Mouse (Mus musculus) CH12F3 (cell line): ENCODE results near the gene Naxd.
"Not testable (repeated sequence)": the region's sequence is repeated elsewhere in the genome, so short reads cannot be mapped to it uniquely, and the experiment has no call there.

Experiments
- in situ Hi-C: fragments of 300-500 bp; cut with MboI; formaldehyde crosslinking; loops from 2 replicates; pipeline ENCODE4 v1.14.3; 2020; ENCODE audit warnings: low sequenced_read_pairs

The Naxd gene

DNA sequence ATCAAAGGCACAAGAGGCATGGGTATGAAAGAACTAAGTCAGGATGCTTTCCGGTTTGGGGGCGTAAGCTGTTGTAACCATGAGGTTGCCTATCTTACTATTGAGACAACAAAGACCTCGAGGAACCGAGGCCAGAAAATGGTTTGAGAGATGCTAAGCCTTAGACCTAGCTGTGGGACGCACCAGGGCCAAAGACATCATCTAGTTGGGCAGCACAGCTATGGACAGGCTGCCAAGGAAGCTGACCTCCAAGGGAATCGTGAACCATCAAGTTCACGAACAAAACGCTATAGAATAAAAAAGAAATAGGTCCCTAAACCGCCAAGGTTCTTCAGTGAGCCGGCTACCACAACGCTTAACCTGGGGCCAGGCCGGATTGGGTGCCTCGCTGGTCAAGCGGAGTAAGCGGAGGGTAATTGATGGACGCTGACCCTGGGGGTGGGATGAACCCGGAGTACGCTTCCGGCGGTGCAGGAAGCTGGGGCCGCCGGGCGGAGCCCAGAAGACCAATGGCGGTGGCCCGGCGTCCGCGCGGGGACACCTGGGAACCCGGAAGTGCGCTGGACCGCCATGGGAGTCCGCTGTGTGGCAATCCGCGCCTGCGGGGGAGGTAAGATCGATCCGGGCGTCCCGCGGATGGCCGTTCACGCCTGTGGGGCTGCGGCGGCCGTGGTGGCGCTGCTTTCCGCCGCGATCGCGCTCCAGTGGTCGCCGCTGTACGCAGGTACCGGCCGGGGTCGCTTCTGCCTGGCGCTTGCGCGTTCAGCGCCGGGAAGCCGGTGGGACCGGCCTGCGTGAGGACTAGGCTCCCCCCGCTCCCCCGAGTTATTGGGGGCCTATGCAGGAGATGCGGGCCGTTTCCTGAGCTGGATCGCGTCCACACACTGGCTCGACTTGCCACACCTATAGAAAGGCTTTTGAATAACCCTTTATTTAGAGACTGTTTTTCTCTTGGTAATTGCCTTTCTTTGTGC, at the start of gene Naxd:
Naxd (plus strand) TSS at position 490 of the 974 bp plus-strand sequence.
- in situ Hi-C loops: no loop called here

DNA sequence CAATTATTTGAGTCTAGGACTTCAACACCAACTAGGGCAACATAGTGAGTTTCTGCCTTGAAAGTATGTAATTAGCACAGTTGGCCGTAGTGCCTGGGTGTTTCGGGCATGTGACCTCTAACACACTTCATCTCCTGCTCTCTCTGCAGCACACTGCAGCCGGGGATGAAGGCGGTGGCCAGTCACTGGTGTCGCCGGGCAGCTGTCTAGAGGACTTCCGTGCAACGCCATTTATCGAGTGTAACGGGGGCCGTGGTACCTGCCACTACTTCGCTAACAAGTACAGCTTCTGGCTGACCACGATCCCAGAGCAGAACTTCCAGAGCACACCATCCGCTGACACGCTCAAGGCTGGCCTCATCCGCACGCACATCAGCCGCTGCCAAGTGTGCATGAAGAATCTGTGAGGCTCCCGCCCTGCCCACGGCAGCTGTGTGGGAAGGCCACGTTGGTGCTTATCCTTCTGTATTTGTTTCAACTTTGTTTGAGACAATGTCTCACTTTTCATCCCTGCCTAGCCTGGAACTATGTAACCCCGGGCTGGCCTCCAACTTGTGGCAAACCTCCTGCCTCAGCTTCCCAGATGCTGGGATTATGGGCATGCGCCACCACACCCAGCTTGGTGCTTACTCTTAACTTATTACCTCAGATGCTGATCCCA, 49.3 kb upstream of the Naxd start:
- in situ Hi-C loops: no loop called here

DNA sequence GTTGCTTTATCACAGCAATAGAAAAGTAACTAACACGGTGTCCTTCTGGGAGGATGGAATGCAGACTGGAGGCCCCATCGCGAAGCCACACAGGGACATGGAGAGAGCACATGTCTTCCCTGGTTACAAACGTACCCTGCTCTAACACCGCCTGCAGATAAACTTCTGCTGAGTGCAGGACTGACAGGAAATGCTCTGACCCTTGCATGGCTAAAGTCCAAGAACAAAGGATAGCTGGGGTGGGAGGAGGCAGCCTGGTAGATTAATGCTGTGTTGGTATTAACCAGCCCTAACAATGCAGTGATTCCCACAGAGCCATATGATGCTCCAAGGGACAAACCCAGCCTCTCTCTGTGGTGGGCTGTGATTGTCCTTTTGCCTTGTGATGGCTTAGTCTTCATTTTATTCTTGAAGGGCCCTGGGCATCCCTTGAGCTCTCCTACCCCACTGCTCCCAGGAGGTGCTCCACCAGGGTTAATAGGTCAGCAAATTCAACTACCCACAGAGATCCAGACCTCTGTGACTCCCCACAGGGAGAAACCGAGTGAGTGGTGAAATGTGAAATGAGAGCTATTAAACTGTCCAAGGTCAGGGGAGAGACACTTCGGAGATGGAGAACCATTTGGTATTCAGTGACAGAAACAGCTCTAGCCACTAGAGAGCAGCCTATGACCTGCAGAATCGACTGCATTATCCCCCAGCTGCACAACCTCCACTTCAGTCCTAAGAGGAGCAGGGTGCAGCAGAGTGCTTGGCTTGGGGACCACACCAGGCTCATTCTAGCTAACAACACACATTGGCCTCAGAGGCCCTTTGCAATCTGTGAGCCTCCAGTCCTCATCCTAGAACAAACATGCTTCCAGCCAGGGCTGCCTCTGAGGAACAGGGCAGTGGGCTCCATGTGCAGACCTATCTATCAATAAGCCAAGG, 46.9 kb upstream of the Naxd start:
- in situ Hi-C loops: no loop called here

DNA sequence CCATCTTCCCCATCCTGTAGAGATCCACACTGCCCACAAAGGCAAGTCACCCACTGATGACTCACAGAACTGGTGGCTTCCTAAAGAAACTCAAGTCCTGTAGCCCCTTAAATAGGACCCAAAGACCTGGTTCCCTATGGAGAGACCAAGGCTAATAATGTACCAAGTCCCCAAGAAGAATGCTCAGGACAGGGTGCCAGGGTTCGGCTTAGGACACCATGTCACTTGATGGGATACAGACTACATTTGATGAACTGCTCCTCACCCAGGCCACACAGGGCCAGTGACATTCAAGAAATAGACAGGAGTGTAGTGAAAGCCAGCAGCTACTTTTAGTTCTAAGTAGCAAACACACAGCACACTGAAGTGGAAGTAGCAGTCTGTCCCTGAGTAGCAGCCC, 45.2 kb upstream of the Naxd start:
- in situ Hi-C loops: no loop called here

DNA sequence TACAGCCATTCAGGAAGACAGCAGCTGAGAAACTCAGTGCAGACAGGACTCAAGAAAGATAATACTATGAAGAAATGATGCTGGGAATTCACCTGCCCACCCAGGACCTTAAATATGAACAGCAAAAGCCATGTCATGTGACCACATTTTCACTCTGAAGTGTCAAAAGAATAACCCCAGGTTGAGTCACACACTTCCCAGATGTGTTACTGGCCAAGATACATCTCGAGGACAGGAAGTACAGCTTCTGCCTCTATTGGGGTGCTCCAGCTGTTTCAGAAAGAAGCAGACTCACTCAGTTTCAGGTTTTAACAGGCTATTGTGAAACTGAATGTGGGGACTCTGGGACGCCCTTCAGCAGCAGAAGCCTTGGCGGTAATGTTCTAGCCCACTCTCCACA, 44.7 kb upstream of the Naxd start:
- in situ Hi-C loops: no loop called here

DNA sequence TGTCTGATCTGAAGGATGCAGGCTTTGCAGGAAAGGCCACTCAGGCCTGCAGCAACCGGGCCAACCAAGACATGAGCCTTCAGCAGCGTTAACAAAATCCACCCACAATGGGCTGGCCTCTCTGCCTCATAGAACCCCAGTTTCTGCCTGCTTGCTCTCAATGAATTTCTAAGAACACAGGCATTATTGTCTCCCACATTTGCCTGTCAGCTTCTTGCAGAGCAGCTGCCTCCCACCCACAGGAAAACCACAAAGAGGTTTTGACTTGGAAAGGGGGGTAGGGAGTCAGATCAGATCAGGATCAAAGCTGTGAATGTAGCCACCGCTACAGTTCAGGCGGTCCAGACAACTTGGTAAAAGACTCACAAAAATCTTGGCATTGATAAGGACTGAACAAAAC, 44.3 kb upstream of the Naxd start:
- in situ Hi-C loops: no loop called here

DNA sequence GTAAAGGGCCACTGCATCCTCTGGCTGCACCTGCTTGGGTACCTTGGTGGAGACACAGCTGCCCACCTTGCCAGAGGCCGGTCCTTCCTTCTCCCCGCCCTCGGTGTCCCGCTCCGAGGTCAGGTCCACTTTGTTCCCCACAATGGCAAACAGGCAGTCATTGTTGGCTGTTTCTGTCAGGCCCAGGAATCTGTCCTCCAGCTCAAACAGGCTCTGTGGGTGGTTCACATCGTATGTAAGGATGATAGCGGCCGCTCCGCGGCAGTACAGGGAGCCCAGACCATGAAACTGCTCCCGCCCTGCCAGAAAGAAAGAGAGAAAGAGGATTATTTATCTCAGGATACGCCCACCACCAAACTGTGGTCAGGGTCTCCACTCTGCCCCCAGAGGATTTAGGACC, 43.1 kb upstream of the Naxd start:
- in situ Hi-C loops: no loop called here

DNA sequence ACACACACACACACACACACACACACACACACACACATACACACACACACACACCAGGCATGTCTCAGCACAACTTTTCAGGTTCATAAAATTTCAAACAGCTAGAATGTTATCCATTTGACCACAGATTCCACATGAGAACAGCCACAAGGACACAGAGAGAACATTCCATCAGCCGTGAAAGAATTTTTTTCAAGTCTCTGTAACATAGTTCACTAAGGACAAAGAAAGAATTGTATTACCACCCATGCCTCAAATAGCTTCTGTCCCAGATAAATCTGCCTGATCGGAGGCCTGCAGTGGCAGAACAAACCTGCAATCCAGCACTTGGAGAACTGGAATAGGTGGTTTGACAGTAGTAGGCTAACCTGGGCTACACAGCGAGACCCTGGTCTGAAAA, 40.0 kb upstream of the Naxd start:
- in situ Hi-C loops: no loop called here

DNA sequence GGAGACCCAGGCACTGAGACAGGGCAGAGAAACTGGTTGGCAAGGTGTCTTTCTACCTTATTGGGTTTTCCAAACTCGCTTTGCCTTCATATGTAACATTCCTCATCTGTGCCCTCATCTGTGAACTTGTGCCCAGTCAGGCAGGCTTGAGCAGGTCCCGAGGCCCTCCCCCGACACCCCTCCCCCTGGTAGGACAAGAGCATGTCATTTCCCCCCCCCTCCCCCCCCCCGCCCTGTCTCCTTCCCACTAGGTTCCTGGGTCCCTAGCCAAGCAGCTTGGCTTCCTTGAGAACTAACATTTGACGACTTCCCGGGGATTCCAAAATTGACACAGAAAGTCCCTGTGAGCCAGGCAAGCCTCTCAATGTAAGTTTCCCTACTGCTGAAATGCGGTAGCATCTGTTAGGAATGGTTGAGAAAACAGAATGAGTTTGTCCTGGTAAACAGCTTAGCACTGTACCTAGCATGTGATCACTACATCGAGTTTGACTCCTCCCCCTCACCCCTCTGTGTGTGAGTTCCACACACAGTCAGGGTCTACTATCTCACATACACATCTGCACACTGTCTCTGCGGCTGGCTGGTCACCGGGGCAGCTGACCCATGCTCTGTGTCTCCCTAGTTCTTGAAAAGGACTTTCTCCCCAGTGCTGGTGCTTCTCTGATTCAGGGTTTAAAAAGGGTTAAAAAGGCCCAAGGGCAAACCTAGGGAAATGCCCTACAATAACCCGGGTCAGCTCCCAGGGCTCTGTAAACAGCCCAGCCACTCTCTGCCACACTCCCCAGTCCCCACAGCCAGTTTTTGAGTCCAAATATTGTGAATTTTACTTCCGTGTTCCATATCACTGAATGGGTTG, 39.1 kb upstream of the Naxd start:
- in situ Hi-C loops: no loop called here

DNA sequence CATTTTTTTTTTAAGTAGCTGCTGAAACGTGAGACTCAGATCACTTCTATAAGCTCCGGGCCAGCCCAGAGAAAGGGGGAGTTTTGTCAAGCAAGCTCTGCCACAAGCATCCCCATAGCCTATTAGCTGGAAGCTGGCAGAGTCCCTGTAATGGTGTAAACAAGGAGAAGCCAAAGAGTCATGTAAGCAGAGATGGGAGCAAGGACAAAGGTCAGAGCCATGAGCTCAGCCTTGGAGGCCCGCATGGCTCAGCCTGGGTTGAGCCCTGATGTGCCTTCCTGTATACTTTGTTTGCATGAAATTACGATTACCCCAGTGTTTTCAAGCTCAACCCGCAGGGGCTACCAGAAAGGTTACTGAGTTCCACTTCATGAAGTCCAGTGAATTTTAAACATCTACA, 38.3 kb upstream of the Naxd start:
- in situ Hi-C loops: no loop called here

DNA sequence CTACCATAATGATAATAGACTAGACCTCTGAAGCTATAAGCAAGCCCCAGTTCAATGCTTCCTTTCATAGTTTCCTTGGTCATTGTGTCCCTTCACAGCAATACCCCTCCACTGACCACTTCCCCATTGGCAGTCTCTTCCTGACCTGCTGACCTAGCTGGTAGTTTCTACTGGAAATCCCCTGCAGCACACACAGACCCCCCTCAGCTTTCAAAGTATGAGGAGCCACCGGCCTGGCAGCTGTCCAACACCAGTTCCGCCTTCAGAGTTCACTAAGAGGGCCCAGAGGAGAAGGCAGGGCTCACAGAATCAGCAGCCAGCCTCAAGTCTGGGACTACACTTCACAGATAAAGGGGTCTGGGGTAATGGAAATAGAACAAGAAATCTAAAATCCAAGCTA, 36.4 kb upstream of the Naxd start:
- in situ Hi-C loops: no loop called here

DNA sequence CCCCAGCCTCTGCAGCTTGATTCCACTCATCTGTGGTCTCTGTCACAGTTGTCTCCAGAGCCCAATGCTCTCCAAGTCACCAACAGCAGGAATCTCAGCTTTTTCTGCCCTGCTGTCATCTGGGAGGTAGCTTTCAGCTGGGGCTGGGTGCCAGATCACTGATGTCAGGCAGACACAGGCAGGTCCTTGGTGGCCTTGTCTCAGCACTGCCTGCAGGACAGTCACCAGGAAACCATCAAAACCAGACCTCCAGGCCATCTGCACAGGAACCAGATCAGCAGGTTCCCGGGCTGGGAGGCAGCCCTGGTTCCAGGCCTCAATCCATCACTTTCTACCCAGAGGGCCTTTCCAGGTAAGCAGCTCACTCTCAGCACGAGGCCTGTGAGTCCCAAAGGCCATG, 35.5 kb upstream of the Naxd start:
- in situ Hi-C loops: no loop called here

DNA sequence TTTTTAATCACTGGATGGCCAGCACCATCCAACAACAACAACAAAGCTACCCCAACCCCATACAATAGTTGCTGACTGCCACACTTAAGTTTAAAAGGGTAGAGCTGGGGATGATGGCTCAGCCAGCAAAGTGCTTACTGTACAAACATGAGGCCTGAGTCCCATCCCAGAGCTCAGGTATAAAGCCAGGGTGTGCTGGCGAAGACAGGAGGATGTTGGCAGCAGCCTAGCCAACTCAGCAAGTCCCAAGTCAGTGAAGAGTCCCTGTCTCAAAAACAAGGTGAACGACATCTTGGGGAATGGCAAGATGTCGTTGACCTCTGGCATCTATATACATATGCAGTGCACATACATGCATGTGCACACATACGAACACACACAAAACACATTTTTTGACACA, 34.7 kb upstream of the Naxd start:
- in situ Hi-C loops: no loop called here

DNA sequence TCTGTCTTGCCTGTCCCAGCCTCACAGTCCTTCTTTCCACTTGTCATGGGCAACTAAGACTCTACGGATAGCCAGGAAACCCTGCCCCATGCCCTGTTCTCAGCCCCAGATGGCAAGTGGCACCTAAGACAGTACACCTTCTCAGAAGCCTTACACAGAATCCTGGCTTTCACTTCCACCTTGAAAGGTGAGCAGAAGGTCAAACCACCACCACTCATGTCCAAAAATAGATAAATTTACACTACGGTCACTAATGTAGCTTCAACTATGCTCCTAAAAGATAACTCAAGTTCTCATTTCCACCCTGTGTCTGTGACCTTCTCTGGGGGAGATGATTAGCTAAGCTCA, 33.8 kb upstream of the Naxd start:
- in situ Hi-C loops: no loop called here

DNA sequence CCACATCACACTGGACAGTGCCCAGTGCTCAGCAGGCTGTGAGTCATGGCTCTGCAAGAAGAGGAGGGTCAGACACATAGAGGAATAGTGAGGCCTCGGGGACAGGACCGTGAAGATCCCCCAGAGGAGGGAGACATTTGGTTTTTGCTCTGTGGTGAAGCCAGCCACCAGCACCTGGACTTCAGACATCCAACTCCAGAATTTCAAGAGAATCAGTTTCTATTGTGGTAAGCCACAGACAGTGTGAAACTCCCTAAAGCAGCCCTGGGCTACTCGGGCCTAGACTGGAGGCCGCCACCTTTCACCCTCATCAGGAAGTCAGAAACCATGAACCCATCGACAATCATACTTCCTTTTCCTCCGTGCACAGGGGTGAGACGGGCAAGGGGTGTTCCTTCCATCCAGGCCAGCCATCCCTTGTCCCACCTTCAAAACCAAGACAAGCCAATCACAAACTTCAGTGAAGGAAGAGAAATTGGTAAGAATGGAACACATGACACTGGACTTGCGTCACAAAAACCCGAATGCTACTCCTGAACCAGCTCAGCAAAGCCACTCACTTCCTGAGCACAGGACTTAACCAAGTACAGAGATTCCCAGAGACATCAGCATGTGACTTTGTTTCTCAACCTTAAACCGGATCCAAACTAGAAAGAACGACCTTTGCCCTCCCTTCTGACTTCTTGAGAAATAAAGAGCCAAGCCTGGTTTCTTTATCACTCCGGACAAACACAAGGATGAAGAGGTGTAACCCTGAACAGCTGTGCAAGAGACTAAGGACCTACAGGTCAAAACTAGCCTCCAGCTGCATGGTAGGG, 33.2 kb upstream of the Naxd start:
- in situ Hi-C loops: no loop called here

DNA sequence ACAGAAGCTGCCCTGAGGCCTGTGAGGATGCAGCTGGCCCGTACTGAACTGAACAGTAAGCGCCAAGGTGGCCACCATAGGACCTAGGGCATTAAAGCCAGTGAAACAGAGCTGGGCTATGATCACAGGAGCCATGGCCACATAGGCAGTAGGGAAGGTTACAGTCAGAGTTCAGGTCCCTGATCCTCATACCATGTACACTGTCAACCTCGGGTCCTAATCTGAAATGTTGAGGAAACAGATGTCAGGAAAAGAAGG, 32.7 kb upstream of the Naxd start:
- in situ Hi-C loops: no loop called here

DNA sequence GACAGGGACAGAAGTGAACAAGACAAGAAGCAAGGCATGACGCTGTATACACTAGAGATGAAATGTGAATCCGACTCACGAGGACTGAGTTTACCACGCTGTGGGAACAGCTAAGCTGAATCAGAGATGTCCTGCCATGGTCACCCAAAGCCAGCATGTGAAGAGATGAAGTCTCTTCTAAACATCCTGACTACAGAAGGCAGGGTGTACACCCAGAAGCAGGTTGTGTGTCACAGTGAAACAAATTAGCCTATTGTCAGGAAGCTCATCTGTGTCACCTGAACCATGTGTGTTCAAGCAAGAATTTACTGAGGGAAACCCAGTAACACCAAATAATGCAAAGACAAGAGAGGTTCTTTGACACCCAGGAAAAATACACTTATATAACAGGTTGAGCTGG, 31.7 kb upstream of the Naxd start:
- in situ Hi-C loops: no loop called here

DNA sequence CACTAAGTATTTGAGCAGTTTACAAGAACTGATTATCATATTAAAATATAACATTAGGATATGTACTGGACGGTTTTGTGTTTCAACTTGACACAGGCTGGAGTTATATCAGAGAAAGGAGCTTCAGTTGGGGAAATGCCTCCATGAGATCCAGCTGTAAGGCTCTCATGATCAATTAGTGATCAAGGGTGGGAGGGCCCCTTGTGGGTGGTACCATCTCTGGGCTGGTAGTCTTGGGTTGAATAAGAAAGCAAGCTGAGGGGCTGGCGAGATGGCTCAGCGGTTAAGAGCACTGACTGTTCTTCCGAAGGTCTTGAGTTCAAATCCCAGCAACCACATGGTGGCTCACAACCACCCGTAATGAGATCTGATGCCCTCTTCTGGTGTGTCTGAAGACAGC, 30.8 kb upstream of the Naxd start:
- in situ Hi-C loops: not testable (repeated sequence)

DNA sequence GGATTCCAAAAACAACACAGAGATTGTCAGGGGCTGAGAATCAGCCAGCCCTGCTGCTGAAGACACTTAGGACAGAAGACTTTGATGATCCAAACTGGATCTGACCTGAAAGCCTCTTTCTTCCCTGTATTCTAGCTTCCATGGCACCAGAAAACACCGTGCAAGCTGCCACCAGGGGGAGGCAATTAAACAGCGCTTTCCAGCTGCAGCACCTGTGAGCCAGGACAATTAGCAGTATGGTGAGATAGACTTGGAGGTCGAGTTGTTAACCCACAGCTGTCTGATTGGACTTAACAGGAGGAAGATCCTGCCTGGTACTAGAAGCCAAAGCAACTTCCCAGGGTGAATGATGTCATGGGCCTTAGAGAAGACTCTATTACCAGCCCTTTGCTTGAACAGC, 28.2 kb upstream of the Naxd start:
- in situ Hi-C loops: no loop called here

DNA sequence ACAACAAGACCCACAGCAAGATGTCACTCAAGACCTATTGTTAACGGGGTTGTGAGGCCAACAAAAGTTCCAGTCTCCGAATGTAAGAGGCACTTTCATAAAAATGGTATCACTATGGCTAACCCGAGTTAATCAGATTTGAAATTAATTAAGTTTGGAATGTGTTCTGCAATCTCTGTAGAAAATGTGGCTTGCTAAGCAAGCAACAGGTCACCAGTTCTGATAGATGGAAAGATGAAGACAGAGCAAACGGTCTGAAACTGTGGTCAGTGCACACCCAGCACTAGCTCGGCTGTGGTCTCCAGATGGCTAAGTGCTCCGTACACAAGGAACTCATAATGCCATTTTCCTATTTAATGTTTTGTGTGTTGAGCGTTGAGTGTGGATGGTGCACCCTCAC, 26.6 kb upstream of the Naxd start:
- in situ Hi-C loops: no loop called here
